Mouse (Mus musculus) forebrain, embryonic 14.5 days (tissue): ENCODE data around the gene Lin7a. TPM values are rescaled to one million over a fixed set of nuclear protein-coding genes. Genes with fewer than 3 reads are reported as not detected.

ENCODE experiments used
- ATAC-seq: fragments of 200-750 bp; cut with Nextera tagmentation; 2 replicates; pipeline ENCODE4 v1.8.0; 2017; ENCODE audit warnings: mild to moderate bottlenecking, moderate library complexity
- DNase-seq: peaks from one replicate; pipeline ENCODE4 v3.0.0-alpha.2; 2015; ENCODE audit warnings: low spot score
- H3K27ac ChIP-seq: fragments of 300-500 bp; sonication (generic); 2 replicates; pipeline ENCODE4 v1.5.1; 2014; ENCODE audit warnings: low read depth, mild to moderate bottlenecking, control low read depth, low read length, moderate library complexity
- H3K27me3 ChIP-seq: fragments of 300-500 bp; sonication (generic); replicated peaks from 2 replicates; pipeline ENCODE4 v1.6.1; 2014; ENCODE audit warnings: low read length, control low read depth, mixed read lengths; ENCODE audit not compliant: control insufficient read depth, insufficient read depth
- H3K36me3 ChIP-seq: fragments of 300-500 bp; sonication (generic); 2 replicates; pipeline ENCODE4 v1.6.1; 2014; ENCODE audit warnings: low read length, control low read depth; ENCODE audit not compliant: control insufficient read depth, insufficient read depth
- H3K4me1 ChIP-seq: fragments of 300-500 bp; sonication (generic); 2 replicates; pipeline ENCODE4 v1.6.1; 2014; ENCODE audit warnings: antibody characterized with exemption, low read length, control low read depth; ENCODE audit not compliant: control insufficient read depth, insufficient read depth
- H3K4me2 ChIP-seq: fragments of 300-500 bp; sonication (generic); 2 replicates; pipeline ENCODE4 v1.6.1; 2014; ENCODE audit warnings: mild to moderate bottlenecking, control low read depth, low read length
- H3K4me3 ChIP-seq: fragments of 300-500 bp; sonication (generic); 2 replicates; pipeline ENCODE4 v1.5.1; 2014; ENCODE audit warnings: low read depth, low read length, control low read depth
- H3K9ac ChIP-seq: fragments of 300-500 bp; sonication (generic); 2 replicates; pipeline ENCODE4 v1.6.1; 2014; ENCODE audit warnings: mild to moderate bottlenecking, low read length, control low read depth, moderate library complexity
- H3K9me3 ChIP-seq: fragments of 300-500 bp; sonication (generic); replicated peaks from 2 replicates; pipeline ENCODE4 v1.6.1; 2016; ENCODE audit warnings: low read length, control low read depth, mixed read lengths; ENCODE audit not compliant: control insufficient read depth
- WGBS: fragments of 180-500 bp; shearing (Covaris S2); extraction: QIAGEN DNeasy Blood & Tissue Kit; methylation state at CpG from one replicate; pipeline ENCODE4 v1.1.7; 2014; 5-methylcytosine and 5-hydroxymethylcytosine counted together
- polyA plus RNA-seq: library from polyadenylated mRNA; unstranded; fragments of >200 nt; fragmentation: Nextera tagmentation; extraction: Ambion mirVana; gene quantifications from 2 replicates; pipeline ENCODE4 v1.2.1, GENCODE M21; 2014

Lin7a gene
- polyA plus RNA-seq, 1 experiment from 2014 or later: 9.1 TPM

GRCm38 (mm10) chr10:107358443-107359040 is 87.1 kb downstream of the Lin7a start:
- DNase-seq (no peak), ATAC-seq (no peak)
- Histone ChIP-seq H3K9me3 (no peaks in the 10 kb centered on the region), H3K4me3 (no peak overlapping the region), H3K27me3 (no peaks in the 10 kb centered on the region), H3K4me2 (no peak overlapping the region), H3K27ac (no peak overlapping the region), H3K4me1 (no peaks in the 10 kb centered on the region), H3K9ac (no peak overlapping the region), H3K36me3 (no peaks in the 10 kb centered on the region)
- 91% methylated on average over 6 of the region's 6 CpGs for WGBS

GRCm38 (mm10) chr10:107359296-107359695 is 87.8 kb downstream of the Lin7a start:
- no peaks in the 10 kb centered on the region for H3K4me1 ChIP-seq
- H3K27me3 ChIP-seq: no peaks in the 10 kb centered on the region
- no peak overlapping the region for H3K4me3 ChIP-seq
- no peak overlapping the region for H3K4me2 ChIP-seq
- H3K27ac ChIP-seq: no peak overlapping the region
- DNase-seq: no peak
- H3K36me3 ChIP-seq: no peaks in the 10 kb centered on the region
- H3K9me3 ChIP-seq: no peaks in the 10 kb centered on the region
- H3K9ac ChIP-seq: no peak overlapping the region
- ATAC-seq: no peak

DNA sequence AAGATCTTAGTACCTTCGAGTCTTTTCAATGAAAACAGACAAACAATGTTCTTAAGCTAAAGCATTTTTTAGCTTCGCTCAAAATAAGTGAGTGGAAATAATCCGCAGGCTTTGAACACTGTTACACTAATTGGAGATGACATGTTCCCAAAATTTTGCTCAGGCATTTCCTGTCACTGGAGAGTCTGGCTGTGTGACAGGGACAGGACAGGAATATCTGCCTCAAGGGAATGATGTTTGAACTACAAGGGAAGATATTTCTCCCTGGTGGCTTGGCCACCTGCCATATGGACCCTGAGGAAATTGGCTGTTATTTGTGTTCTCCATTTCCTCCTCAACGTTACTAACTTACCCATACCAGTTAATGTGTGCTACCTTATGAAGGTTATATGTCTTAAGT is 90.1 kb downstream of the Lin7a start:
- WGBS: 61% methylated on average over 4 of the region's 4 CpGs
- H3K4me2 ChIP-seq: no peak overlapping the region
- H3K9me3 ChIP-seq: no peaks in the 10 kb centered on the region
- H3K4me3 ChIP-seq: no peak overlapping the region
- H3K27ac ChIP-seq: no peak overlapping the region
- H3K36me3 ChIP-seq: no peaks in the 10 kb centered on the region
- DNase-seq: no peak
- H3K27me3 ChIP-seq: no peaks in the 10 kb centered on the region
- H3K4me1 ChIP-seq: no peaks in the 10 kb centered on the region
- no peak for ATAC-seq
- H3K9ac ChIP-seq: no peak overlapping the region

- Histone ChIP-seq H3K27ac (no peak overlapping the region), H3K9ac (no peak overlapping the region), H3K4me1 (no peaks in the 10 kb centered on the region), H3K27me3 (no peaks in the 10 kb centered on the region), H3K4me3 (no peak overlapping the region), H3K36me3 (no peaks in the 10 kb centered on the region), H3K9me3 (no peaks in the 10 kb centered on the region), H3K4me2 (no peak overlapping the region)
- DNase-seq: no peak
- ATAC-seq: no peak
- WGBS: 83% methylated on average over 2 of the region's 2 CpGs
Observed at GRCm38 (mm10) chr10:107362026-107362425, 90.5 kb downstream of the Lin7a start.

GRCm38 (mm10) chr10:107363049-107363816 is 91.7 kb downstream of the Lin7a start:
- Histone ChIP-seq H3K4me2 (no peak overlapping the region), H3K9me3 (no peaks in the 10 kb centered on the region), H3K4me1 (no peaks in the 10 kb centered on the region), H3K36me3 (no peaks in the 10 kb centered on the region), H3K27me3 (no peaks in the 10 kb centered on the region), H3K4me3 (no peak overlapping the region), H3K27ac (no peak overlapping the region), H3K9ac (no peak overlapping the region)
- WGBS: 92% methylated on average over 16 of the region's 16 CpGs
- DNase-seq (no peak), ATAC-seq (no peak)

DNA sequence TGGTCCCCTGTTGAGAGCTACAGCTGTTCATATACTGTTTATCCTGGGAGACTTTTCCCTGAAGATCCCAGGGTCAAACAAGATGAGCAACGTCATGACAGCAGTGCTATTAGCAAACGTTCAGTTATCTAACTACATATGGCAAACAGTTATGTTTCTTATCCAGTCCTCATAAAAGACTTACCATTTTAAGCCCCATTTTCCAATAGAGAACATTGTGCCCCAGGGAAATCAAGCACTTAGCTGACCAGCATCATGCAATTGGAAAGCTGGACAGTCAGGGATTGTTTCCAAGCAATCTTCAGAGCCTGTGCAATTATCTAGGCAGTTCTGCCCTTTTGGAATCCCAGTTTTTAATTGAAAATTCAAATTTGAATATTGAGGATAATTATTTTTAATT is 105.7 kb downstream of the Lin7a start:
- H3K4me3 ChIP-seq: no peak overlapping the region
- no peaks in the 10 kb centered on the region for H3K9me3 ChIP-seq
- DNase-seq (no peak), ATAC-seq (no peak)
- H3K4me2 ChIP-seq: no peak overlapping the region
- H3K36me3 ChIP-seq: no peaks in the 10 kb centered on the region
- no peak overlapping the region for H3K9ac ChIP-seq
- H3K27ac ChIP-seq: no peak overlapping the region
- no peaks in the 10 kb centered on the region for H3K4me1 ChIP-seq
- WGBS: 80% methylated on average over 2 of the region's 2 CpGs
- no peaks in the 10 kb centered on the region for H3K27me3 ChIP-seq

GRCm38 (mm10) chr10:107381143-107381746 is 109.8 kb downstream of the Lin7a start:
- WGBS: 68% methylated on average over 4 of the region's 4 CpGs
- no peak overlapping the region for H3K4me2 ChIP-seq

GRCm38 (mm10) chr10:107383825-107384224 is 112.3 kb downstream of the Lin7a start:
- no peaks in the 10 kb centered on the region for H3K27me3 ChIP-seq
- DNase-seq: no peak
- H3K4me1 ChIP-seq: no peaks in the 10 kb centered on the region
- H3K4me3 ChIP-seq: no peak overlapping the region
- no peaks in the 10 kb centered on the region for H3K9me3 ChIP-seq
- no peak overlapping the region for H3K27ac ChIP-seq
- H3K9ac ChIP-seq: no peak overlapping the region
- no peaks in the 10 kb centered on the region for H3K36me3 ChIP-seq
- ATAC-seq: no peak
- H3K4me2 ChIP-seq: no peak overlapping the region

More at GRCm38 (mm10) chr10:107381143-107381746, 109.8 kb downstream of the Lin7a start:
- Histone ChIP-seq H3K27me3 (no peaks in the 10 kb centered on the region), H3K27ac (no peak overlapping the region), H3K9me3 (no peaks in the 10 kb centered on the region), H3K4me1 (no peaks in the 10 kb centered on the region), H3K36me3 (no peaks in the 10 kb centered on the region), H3K9ac (no peak overlapping the region), H3K4me3 (no peak overlapping the region)
- DNase-seq (no peak), ATAC-seq (no peak)

GRCm38 (mm10) chr10:107389505-107389904 is 118.0 kb downstream of the Lin7a start:
- ATAC-seq (peak; percentile 58; the same call in 1 of the 2 replicates), DNase-seq (peak; percentile 44)
- Histone ChIP-seq H3K4me2 (no peak overlapping the region), H3K4me3 (no peak overlapping the region), H3K9me3 (no peaks in the 10 kb centered on the region), H3K9ac (no peak overlapping the region), H3K27ac (no peak overlapping the region), H3K27me3 (no peaks in the 10 kb centered on the region), H3K4me1 (no peaks in the 10 kb centered on the region), H3K36me3 (no peaks in the 10 kb centered on the region)
- 57% methylated on average over 4 of the region's 4 CpGs for WGBS
